Comparison of ENCODE assay signal across 24 mouse cellular contexts in the genomic region with DNA sequence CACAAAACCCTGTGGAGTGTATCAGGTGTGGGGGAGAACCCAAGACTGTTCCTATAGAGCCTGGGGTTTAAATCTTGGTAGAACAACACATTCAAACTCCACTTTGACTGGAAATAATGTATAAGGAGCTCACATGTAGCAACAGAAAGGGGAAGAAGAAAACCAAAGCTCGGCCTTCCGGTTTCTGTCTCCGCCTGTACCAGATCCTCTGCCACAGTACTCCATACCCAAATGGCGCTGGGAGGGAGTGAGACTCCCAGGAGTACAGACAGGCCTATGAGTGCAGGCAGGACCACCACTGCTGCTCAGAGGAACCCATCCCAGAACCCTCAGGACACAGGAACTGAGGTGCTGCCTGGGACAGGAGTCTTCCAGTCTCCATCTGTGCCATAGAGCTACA. TPM values are rescaled to one million over a fixed set of nuclear protein-coding genes. Genes with fewer than 3 reads are reported as not detected.
"Had no signal": no experiment of that assay in that cellular context is flagged by ENCODE, and none has a peak within 500 bp of the region (broad histone marks: within the 10 kb centered on the region; RNA-seq: fewer than 3 reads in every experiment).

No protein-coding gene starts in this region.

- H3K4me3 ChIP-seq: gastrocnemius, adult 2 months; heart, adult 2 months; heart, embryonic 10.5 days; heart, embryonic 12.5 days; hindbrain, embryonic 13.5 days; hindbrain, embryonic 15.5 days; layer of hippocampus, adult 2 months; left cerebral cortex, adult 2 months; limb, embryonic 10.5 days; limb, embryonic 12.5 days; liver, embryonic 13.5 days had no signal

- DNase-seq: gastrocnemius, adult 2 months; gastrocnemius, postnatal 10 days; gastrocnemius, postnatal 25 days; heart, adult 2 months; heart, postnatal 10 days; kidney, adult 11 months; kidney, adult 8-10 months; kidney, postnatal 10 days; kidney, postnatal 25 days; kidney, postnatal 4 days; liver; liver, embryonic 13.5 days had no signal

- H3K27ac ChIP-seq: gastrocnemius, adult 2 months; heart, adult 2 months; heart, embryonic 10.5 days; hindbrain, embryonic 13.5 days; hindbrain, embryonic 15.5 days; hindbrain, postnatal 0 days; layer of hippocampus, adult 2 months; left cerebral cortex, adult 2 months; limb, embryonic 10.5 days; limb, embryonic 12.5 days; liver, embryonic 13.5 days had no signal

- H3K36me3 ChIP-seq: heart, embryonic 10.5 days; heart, embryonic 12.5 days; hindbrain, embryonic 13.5 days; hindbrain, embryonic 15.5 days; limb, embryonic 10.5 days; limb, embryonic 12.5 days; liver, embryonic 13.5 days had no signal

- H3K9ac ChIP-seq: heart, embryonic 12.5 days; hindbrain, embryonic 13.5 days; hindbrain, embryonic 15.5 days; limb, embryonic 12.5 days; liver, embryonic 13.5 days had no signal

- H3K4me1 ChIP-seq: heart, embryonic 10.5 days; heart, embryonic 12.5 days; hindbrain, embryonic 13.5 days; hindbrain, embryonic 15.5 days; limb, embryonic 10.5 days; limb, embryonic 12.5 days; liver, embryonic 13.5 days had no signal

- ATAC-seq: hindbrain, postnatal 0 days; intestine, embryonic 16.5 days had no signal

- H3K9me3 ChIP-seq: heart, embryonic 10.5 days; hindbrain, embryonic 13.5 days; hindbrain, embryonic 15.5 days; limb, embryonic 10.5 days; limb, embryonic 12.5 days; liver, embryonic 13.5 days had no signal

- H3K4me2 ChIP-seq: heart, embryonic 12.5 days; hindbrain, embryonic 13.5 days; hindbrain, embryonic 15.5 days; limb, embryonic 12.5 days; liver, embryonic 11.5 days; liver, embryonic 13.5 days had no signal

- H3K27me3 ChIP-seq: heart, embryonic 12.5 days; hindbrain, embryonic 13.5 days; hindbrain, embryonic 15.5 days; limb, embryonic 12.5 days; liver, embryonic 13.5 days had no signal

RNA-seq across cellular contexts. Expression of gene Sfrp2, which starts 57.7 kb away (rescaled TPM):
- total RNA-seq: hematopoietic stem cell, adult 5-6 weeks had no signal
